Mouse (Mus musculus): ENCODE results near the gene Zfp207.

DNA sequence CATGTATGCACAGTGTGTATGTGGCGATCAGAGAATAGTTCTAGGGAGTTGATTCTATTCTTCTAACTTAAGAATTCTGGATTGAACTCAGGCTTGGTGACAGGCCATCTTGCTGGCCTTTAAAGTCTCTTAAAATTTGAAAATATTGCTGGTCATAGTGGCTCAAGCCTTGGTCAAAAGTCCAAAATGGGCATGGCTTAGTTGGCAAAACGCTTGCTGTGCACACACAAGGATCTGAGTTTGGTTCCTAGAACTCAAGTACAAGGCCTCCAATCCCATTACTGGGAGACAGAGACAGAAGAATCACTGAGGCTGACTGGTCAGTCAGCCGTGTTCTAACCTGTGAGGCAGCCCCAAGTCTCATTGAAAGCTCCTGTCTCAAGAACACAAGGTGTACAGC lies 63.8 kb downstream of the Zfp207 start:
- TF ChIP-seq CTCF (conservative IDR thresholded peaks at IDR 0.05; ENCODE audit: insufficient read depth, insufficient read length, low read depth, low read length), result no peak
- TF ChIP-seq POLR2A (IDR thresholded peaks at IDR 0.05; ENCODE audit: low read depth, low read length), result no peak
